Mouse (Mus musculus): ENCODE measurements around the gene Olfr123. TPM values are rescaled to one million over a fixed set of nuclear protein-coding genes. Genes with fewer than 3 reads are reported as not detected.

Olfr123 gene
- not detected in 2 replicates for polyA plus RNA-seq (2014; fragmentation: Nextera tagmentation; extraction: Ambion mirVana)

DNA sequence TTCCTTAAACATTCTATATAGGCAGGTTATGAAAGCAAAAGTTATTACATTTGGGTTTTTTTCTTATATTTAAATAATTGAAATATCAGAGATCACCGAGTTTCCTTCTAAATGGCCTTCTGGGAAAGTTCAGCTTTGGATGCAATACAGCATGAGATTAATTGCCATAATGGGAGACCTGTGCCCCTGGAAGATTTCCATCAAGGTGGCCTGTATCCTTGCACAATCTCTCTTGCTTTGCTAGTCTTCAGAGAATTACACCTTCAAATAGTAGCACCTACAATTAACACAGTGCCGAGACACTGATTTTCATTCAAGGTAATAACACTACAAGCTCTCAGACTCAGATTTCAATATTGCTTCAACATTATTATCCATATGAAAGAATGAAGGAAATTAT lies at the start of gene Olfr123:
Olfr123 (plus strand) TSS at position 301 of the 400 bp plus-strand sequence.
- Histone ChIP-seq H3K4me2 (ENCODE audit: low read depth, low read length) (no peak within 1 kb of the TSS), H3K9ac (replicated peaks; ENCODE audit: low read depth, low read length) (no peak within 1 kb of the TSS), H3K4me1 (ENCODE audit: control insufficient read depth, insufficient read depth, low read length) (no peaks in the 10 kb centered on the region), H3K27ac (ENCODE audit: low read depth, low read length) (no peak within 1 kb of the TSS), H3K9me3 (ENCODE audit: control insufficient read depth, low read length) (no peaks in the 10 kb centered on the region), H3K4me3 (ENCODE audit: low read depth, low read length) (no peak within 1 kb of the TSS), H3K27me3 (ENCODE audit: control insufficient read depth, insufficient read depth, low read length) (no peaks in the 10 kb centered on the region), H3K36me3 (ENCODE audit: control insufficient read depth, insufficient read depth, low read length) (no peaks in the 10 kb centered on the region)
- WGBS = 89% methylated on average over 2 of the region's 2 CpGs
- no peak for ATAC-seq (ENCODE audit: low read depth)

DNA sequence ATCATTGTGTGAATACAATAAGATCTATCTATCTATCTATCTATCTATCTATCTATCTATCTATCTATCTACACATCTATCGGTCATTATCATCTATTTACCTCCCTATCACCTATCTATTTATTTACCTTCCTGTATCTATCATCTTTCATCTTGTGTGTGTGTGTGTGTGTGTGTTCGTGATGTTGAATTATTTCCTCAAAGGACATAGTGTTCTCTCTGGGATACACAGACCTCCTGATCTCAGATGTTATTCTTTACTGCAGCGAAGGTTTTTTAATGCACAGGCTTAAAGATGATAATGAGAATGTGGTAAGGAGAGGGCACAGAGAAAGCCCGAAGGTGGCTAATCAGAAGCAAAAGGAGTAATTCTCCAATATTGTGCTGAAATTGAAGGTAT lies 25.0 kb upstream of the Olfr123 start, which contains the start of gene Olfr122:
Olfr122 (plus strand) TSS at position 301 of the 400 bp plus-strand sequence.
- Histone ChIP-seq H3K4me1 (ENCODE audit: control insufficient read depth, insufficient read depth, low read length) (no peaks in the 10 kb centered on the region), H3K9ac (replicated peaks; ENCODE audit: low read depth, low read length) (no peak within 1 kb of the TSS), H3K4me2 (ENCODE audit: low read depth, low read length) (no peak within 1 kb of the TSS), H3K27me3 (ENCODE audit: control insufficient read depth, insufficient read depth, low read length) (no peaks in the 10 kb centered on the region), H3K4me3 (ENCODE audit: low read depth, low read length) (no peak within 1 kb of the TSS), H3K27ac (ENCODE audit: low read depth, low read length) (no peak within 1 kb of the TSS), H3K36me3 (ENCODE audit: control insufficient read depth, insufficient read depth, low read length) (no peaks in the 10 kb centered on the region), H3K9me3 (ENCODE audit: control insufficient read depth, low read length) (no peaks in the 10 kb centered on the region)
- no peak for ATAC-seq (ENCODE audit: low read depth)
- WGBS = 88% methylated on average over 4 of the region's 4 CpGs

DNA sequence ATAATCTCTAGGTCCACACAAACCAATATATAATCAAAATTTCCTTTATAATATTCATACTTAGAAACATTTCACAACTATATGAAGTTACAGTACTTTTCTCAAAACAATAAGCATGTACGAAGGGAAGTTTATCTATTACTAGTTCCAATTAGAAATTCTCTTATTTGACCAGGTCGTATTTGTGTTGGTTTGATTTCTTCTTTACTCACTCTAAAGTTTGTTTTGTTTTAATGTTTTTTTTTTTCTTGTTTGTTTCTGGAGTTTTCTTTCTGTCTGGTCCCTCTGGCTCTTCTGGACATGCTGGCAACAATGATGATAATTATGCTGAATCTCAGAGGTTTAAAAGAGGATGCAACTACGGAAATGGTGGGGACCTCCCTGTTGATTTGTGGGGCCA lies 6.3 kb downstream of the Olfr123 start, which contains the start of gene Olfr124:
Olfr124 (plus strand) TSS at position 301 of the 400 bp plus-strand sequence.
- Histone ChIP-seq H3K9ac (replicated peaks; ENCODE audit: low read depth, low read length) (no peak within 1 kb of the TSS), H3K4me3 (ENCODE audit: low read depth, low read length) (no peak within 1 kb of the TSS), H3K27ac (ENCODE audit: low read depth, low read length) (no peak within 1 kb of the TSS), H3K4me1 (ENCODE audit: control insufficient read depth, insufficient read depth, low read length) (no peaks in the 10 kb centered on the region), H3K4me2 (ENCODE audit: low read depth, low read length) (no peak within 1 kb of the TSS), H3K9me3 (ENCODE audit: control insufficient read depth, low read length) (no peaks in the 10 kb centered on the region), H3K27me3 (ENCODE audit: control insufficient read depth, insufficient read depth, low read length) (no peaks in the 10 kb centered on the region), H3K36me3 (ENCODE audit: control insufficient read depth, insufficient read depth, low read length) (no peaks in the 10 kb centered on the region)
- 89% methylated on average over 3 of the region's 3 CpGs for WGBS
- no peak for ATAC-seq (ENCODE audit: low read depth)

DNA sequence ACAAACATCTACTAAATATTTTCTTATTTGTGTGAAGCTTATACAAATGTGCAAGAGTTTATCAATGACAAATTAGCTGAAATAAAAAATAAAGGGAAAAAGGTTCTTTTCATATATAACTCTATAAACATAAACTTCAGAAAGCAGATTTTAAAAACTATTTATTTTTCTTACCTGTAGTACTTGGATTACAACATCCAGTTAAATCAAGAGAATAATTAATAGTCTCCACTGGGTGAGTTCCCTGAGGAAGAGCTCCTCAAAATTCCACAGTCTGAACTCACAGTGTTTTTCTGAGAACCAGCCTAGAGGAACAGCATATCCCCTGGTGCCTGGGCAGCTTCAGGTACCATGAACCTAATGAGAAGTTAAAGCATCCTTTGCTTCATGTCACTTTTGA lies 39.3 kb downstream of the Olfr123 start, which contains the start of gene Olfr125:
Olfr125 (plus strand) TSS at position 301 of the 400 bp plus-strand sequence.
- no peak within 1 kb of the TSS for H3K27ac ChIP-seq (ENCODE audit: low read depth, low read length)
- no peak within 1 kb of the TSS for H3K4me3 ChIP-seq (ENCODE audit: low read depth, low read length)
- no peaks in the 10 kb centered on the region for H3K9me3 ChIP-seq (ENCODE audit: control insufficient read depth, low read length)
- H3K36me3 ChIP-seq (ENCODE audit: control insufficient read depth, insufficient read depth, low read length) = no peaks in the 10 kb centered on the region
- H3K4me1 ChIP-seq (ENCODE audit: control insufficient read depth, insufficient read depth, low read length) = no peaks in the 10 kb centered on the region
- H3K27me3 ChIP-seq (ENCODE audit: control insufficient read depth, insufficient read depth, low read length) = no peaks in the 10 kb centered on the region
- no peak within 1 kb of the TSS for H3K9ac ChIP-seq (replicated peaks; ENCODE audit: low read depth, low read length)
- H3K4me2 ChIP-seq (ENCODE audit: low read depth, low read length) = no peak within 1 kb of the TSS
- ATAC-seq (ENCODE audit: low read depth) = no peak

DNA sequence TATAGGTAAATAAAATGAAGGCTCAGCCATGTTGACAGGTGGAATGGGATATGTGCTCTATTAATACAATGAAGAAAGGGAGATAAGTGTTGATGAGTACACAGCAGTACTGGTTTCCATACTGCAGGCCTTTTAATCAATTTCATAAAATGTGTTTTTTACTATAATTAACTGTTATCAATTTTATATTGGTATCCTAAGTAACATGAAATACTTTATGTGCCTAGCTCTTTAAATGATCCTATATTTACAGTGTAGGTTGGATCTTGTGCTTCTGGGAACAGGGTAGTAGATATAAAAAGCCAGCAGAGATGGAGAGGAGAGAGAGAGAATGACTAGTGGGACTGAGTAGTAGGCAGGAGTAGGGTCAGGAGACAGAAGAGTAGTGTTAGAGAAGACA lies 53.9 kb downstream of the Olfr123 start, which contains the start of gene Olfr126:
Olfr126 (plus strand) TSS at position 301 of the 400 bp plus-strand sequence.
- H3K27ac ChIP-seq (ENCODE audit: low read depth, low read length) = no peak within 1 kb of the TSS
- H3K9ac ChIP-seq (replicated peaks; ENCODE audit: low read depth, low read length) = no peak within 1 kb of the TSS
- H3K4me2 ChIP-seq (ENCODE audit: low read depth, low read length) = no peak within 1 kb of the TSS
- ATAC-seq (ENCODE audit: low read depth) = no peak
- no peak within 1 kb of the TSS for H3K4me3 ChIP-seq (ENCODE audit: low read depth, low read length)
- H3K9me3 ChIP-seq (ENCODE audit: control insufficient read depth, low read length) = no peaks in the 10 kb centered on the region
- H3K36me3 ChIP-seq (ENCODE audit: control insufficient read depth, insufficient read depth, low read length) = no peaks in the 10 kb centered on the region
- H3K4me1 ChIP-seq (ENCODE audit: control insufficient read depth, insufficient read depth, low read length) = no peaks in the 10 kb centered on the region
- no peaks in the 10 kb centered on the region for H3K27me3 ChIP-seq (ENCODE audit: control insufficient read depth, insufficient read depth, low read length)

Other genes with a start within 250 kb of the Olfr123 start
- gene Olfr112, start 224.1 kb upstream of the Olfr123 start, polyA plus RNA-seq (2014; fragmentation: Nextera tagmentation; extraction: Ambion mirVana) = not detected in 2 replicates
- not detected in 2 replicates for gene Olfr113, start 215.9 kb upstream of the Olfr123 start, polyA plus RNA-seq (2014; fragmentation: Nextera tagmentation; extraction: Ambion mirVana)
- not detected in 2 replicates for gene Olfr114, start 200.8 kb upstream of the Olfr123 start, polyA plus RNA-seq (2014; fragmentation: Nextera tagmentation; extraction: Ambion mirVana)
- gene Olfr115, start 166.4 kb upstream of the Olfr123 start, polyA plus RNA-seq (2014; fragmentation: Nextera tagmentation; extraction: Ambion mirVana) = not detected in 2 replicates
- not detected in 2 replicates for gene Olfr116, start 166.3 kb upstream of the Olfr123 start, polyA plus RNA-seq (2014; fragmentation: Nextera tagmentation; extraction: Ambion mirVana)
- not detected in 2 replicates for gene Olfr117, start 129.7 kb upstream of the Olfr123 start, polyA plus RNA-seq (2014; fragmentation: Nextera tagmentation; extraction: Ambion mirVana)
- not detected in 2 replicates for gene Olfr118, start 126.5 kb upstream of the Olfr123 start, polyA plus RNA-seq (2014; fragmentation: Nextera tagmentation; extraction: Ambion mirVana)
- not detected in 2 replicates for gene Olfr119, start 97.0 kb upstream of the Olfr123 start, polyA plus RNA-seq (2014; fragmentation: Nextera tagmentation; extraction: Ambion mirVana)
- gene Olfr120, start 71.7 kb upstream of the Olfr123 start, polyA plus RNA-seq (2014; fragmentation: Nextera tagmentation; extraction: Ambion mirVana) = not detected in 2 replicates
- not detected in 2 replicates for gene Olfr121, start 44.7 kb upstream of the Olfr123 start, polyA plus RNA-seq (2014; fragmentation: Nextera tagmentation; extraction: Ambion mirVana)
- gene Olfr122, start 24.9 kb upstream of the Olfr123 start, polyA plus RNA-seq (2014; fragmentation: Nextera tagmentation; extraction: Ambion mirVana) = not detected in 2 replicates
- gene Olfr124, start 6.4 kb downstream of the Olfr123 start, polyA plus RNA-seq (2014; fragmentation: Nextera tagmentation; extraction: Ambion mirVana) = not detected in 2 replicates
- gene Olfr125, start 39.4 kb downstream of the Olfr123 start, polyA plus RNA-seq (2014; fragmentation: Nextera tagmentation; extraction: Ambion mirVana) = not detected in 2 replicates
- not detected in 2 replicates for gene Olfr126, start 54.0 kb downstream of the Olfr123 start, polyA plus RNA-seq (2014; fragmentation: Nextera tagmentation; extraction: Ambion mirVana)
- not detected in 2 replicates for gene Olfr127, start 106.9 kb downstream of the Olfr123 start, polyA plus RNA-seq (2014; fragmentation: Nextera tagmentation; extraction: Ambion mirVana)
- gene Olfr128, start 127.0 kb downstream of the Olfr123 start, polyA plus RNA-seq (2014; fragmentation: Nextera tagmentation; extraction: Ambion mirVana) = not detected in 2 replicates
- gene Olfr761, start 159.6 kb downstream of the Olfr123 start, polyA plus RNA-seq (2014; fragmentation: Nextera tagmentation; extraction: Ambion mirVana) = not detected in 2 replicates